Comparison of ENCODE assay signal across 29 mouse cellular contexts in genomic region chr7:109131565-109131964, GRCm38 (mm10). TPM values are rescaled to one million over a fixed set of nuclear protein-coding genes. Genes with fewer than 3 reads are reported as not detected.
DNase-seq lines count a peak whose midpoint lies in the region; ATAC-seq and TF ChIP-seq lines count a peak whose summit lies in the region.
"Had no signal": no experiment of that assay in that cellular context is flagged by ENCODE, and none has a peak within 500 bp of the region (broad histone marks: within the 10 kb centered on the region; RNA-seq: fewer than 3 reads in every experiment).

No protein-coding gene starts in this region.

- no peaks in the 10 kb centered on the region for H3K4me1 ChIP-seq in heart, embryonic 11.5 days (ENCODE audit: control insufficient read depth, insufficient read depth, low read length)
- no peaks in the 10 kb centered on the region for H3K4me1 ChIP-seq in midbrain, embryonic 11.5 days (ENCODE audit: control insufficient read depth, insufficient read depth, low read length)
- H3K4me1 ChIP-seq in midbrain, embryonic 13.5 days (replicated peaks): 0 out of 2 replicates have a peak, but pooled peaks cover 4% of the 10 kb centered on the region
- peaks cover 0 to 6% of the 10 kb centered on the region in 2 experiments; a peak in 2 of 4 replicates for H3K4me1 ChIP-seq in liver, embryonic 14.5 days (replicated peaks; ENCODE audit: control insufficient read depth in 2 of 2, insufficient read depth in 2 of 2, low read length in 1 of 2)
- H3K4me1 ChIP-seq: embryonic facial prominence, embryonic 12.5 days; heart, embryonic 15.5 days; limb, embryonic 12.5 days; lung, embryonic 15.5 days; midbrain, embryonic 15.5 days had no signal

- H3K36me3 ChIP-seq in heart, embryonic 11.5 days (ENCODE audit: control insufficient read depth, insufficient read depth, low read length): no peaks in the 10 kb centered on the region
- no peaks in the 10 kb centered on the region for H3K36me3 ChIP-seq in midbrain, embryonic 11.5 days (ENCODE audit: control insufficient read depth, insufficient read depth, low read length)
- H3K36me3 ChIP-seq in midbrain, embryonic 13.5 days: peaks cover 14% of the 10 kb centered on the region
- H3K36me3 ChIP-seq in liver, embryonic 14.5 days (replicated peaks; ENCODE audit: control insufficient read depth, insufficient read depth, low read depth): no peaks in the 10 kb centered on the region
- H3K36me3 ChIP-seq: embryonic facial prominence, embryonic 12.5 days; heart, embryonic 15.5 days; hindbrain, embryonic 13.5 days; limb, embryonic 12.5 days; liver, embryonic 13.5 days; lung, embryonic 15.5 days; midbrain, embryonic 15.5 days had no signal

- H3K4me3 ChIP-seq in heart, embryonic 11.5 days (ENCODE audit: low read depth, low read length): no peak overlapping the region
- H3K4me3 ChIP-seq in midbrain, embryonic 11.5 days (ENCODE audit: low read depth, low read length): no peak overlapping the region
- H3K4me3 ChIP-seq in midbrain, embryonic 13.5 days (replicated peaks): no peak overlapping the region
- no peak overlapping the region for H3K4me3 ChIP-seq in liver, embryonic 14.5 days (ENCODE audit: insufficient read depth in 1 of 2, low read depth in 2 of 2, low read length in 2 of 2)
- H3K4me3 ChIP-seq: embryonic facial prominence, embryonic 12.5 days; forebrain, embryonic 10.5 days; heart, embryonic 15.5 days; hindbrain, embryonic 13.5 days; layer of hippocampus, adult 2 months; left cerebral cortex, adult 2 months; limb, embryonic 12.5 days; liver, embryonic 13.5 days; lung, embryonic 15.5 days; midbrain, embryonic 15.5 days had no signal

- 56% methylated on average over 2 of the region's 2 CpGs for WGBS in heart, embryonic 11.5 days (ENCODE audit: insufficient replicate concordance)
- WGBS in midbrain, embryonic 11.5 days: 80% methylated on average over 2 of the region's 2 CpGs
- whole genome bisulfite sequencing in midbrain, embryonic 13.5 days: 75% methylated on average over 2 of the region's 2 CpGs
- WGBS in liver, embryonic 14.5 days (ENCODE audit: insufficient replicate concordance): 29% methylated on average over 2 of the region's 2 CpGs

- 0 out of 2 replicates have a peak, but pooled peaks have one; percentile 14 for ATAC-seq in heart, embryonic 11.5 days (replicated peaks; ENCODE audit: insufficient number of reproducible peaks, low FRiP score, low TSS enrichment)
- no peak for ATAC-seq in midbrain, embryonic 11.5 days (ENCODE audit: low FRiP score)
- ATAC-seq in midbrain, embryonic 13.5 days: no peak
- ATAC-seq in liver, embryonic 14.5 days (ENCODE audit: insufficient read depth): peak; percentile 37; the same call in 1 of the 2 replicates
- ATAC-seq: forebrain, embryonic 16.5 days; inflammation-experienced regulatory T-cells, adult 6 months; midbrain, embryonic 15.5 days; Patski had no signal

- no peak for TF ChIP-seq CTCF in liver, embryonic 14.5 days (IDR thresholded peaks at IDR 0.05; ENCODE audit: low read depth)

- DNase-seq in heart, postnatal 10 days: no peak
- peak; percentile 26 for DNase-seq in midbrain, embryonic 11.5 days (ENCODE audit: low spot score, missing footprints)
- peak; percentile 72 for DNase-seq in MN1 (ENCODE audit: low spot score)
- no peak for DNase-seq in liver, embryonic 14.5 days (ENCODE audit: low read depth in 3 of 3, low spot score in 3 of 3)
- no peak for DNase-seq in embryo, embryonic 10 days (ENCODE audit: low spot score)
- DNase-seq in adrenal gland, postnatal 4 days (ENCODE audit: low spot score in 2 of 2): no peak
- DNase-seq: adrenal gland, postnatal 25 days; B cell, adult 2 months; cerebellum, adult 18-20 months; embryo, embryonic 11 days; heart, postnatal 4 days; kidney, adult 11 months; kidney, postnatal 36 days; liver, embryonic 13.5 days had no signal

- no peak overlapping the region for H3K27ac ChIP-seq in heart, embryonic 11.5 days (ENCODE audit: low read depth, low read length)
- no peak overlapping the region for H3K27ac ChIP-seq in midbrain, embryonic 11.5 days (ENCODE audit: low read depth, low read length)
- no peak overlapping the region for H3K27ac ChIP-seq in midbrain, embryonic 13.5 days
- no peak overlapping the region for H3K27ac ChIP-seq in liver, embryonic 14.5 days
- H3K27ac ChIP-seq: embryonic facial prominence, embryonic 12.5 days; forebrain, embryonic 10.5 days; heart, embryonic 15.5 days; hindbrain, embryonic 13.5 days; layer of hippocampus, adult 2 months; left cerebral cortex, adult 2 months; limb, embryonic 12.5 days; liver, embryonic 13.5 days; lung, embryonic 15.5 days; midbrain, embryonic 15.5 days had no signal

- no peaks in the 10 kb centered on the region for H3K9me3 ChIP-seq in heart, embryonic 11.5 days (replicated peaks; ENCODE audit: control insufficient read depth, low read length)
- no peaks in the 10 kb centered on the region for H3K9me3 ChIP-seq in midbrain, embryonic 11.5 days (ENCODE audit: control insufficient read depth, low read length)
- H3K9me3 ChIP-seq in midbrain, embryonic 13.5 days: no peaks in the 10 kb centered on the region
- no peaks in the 10 kb centered on the region for H3K9me3 ChIP-seq in liver, embryonic 14.5 days (ENCODE audit: control insufficient read depth, low read length)
- H3K9me3 ChIP-seq: embryonic facial prominence, embryonic 12.5 days; forebrain, embryonic 10.5 days; heart, embryonic 15.5 days; hindbrain, embryonic 13.5 days; limb, embryonic 12.5 days; liver, embryonic 13.5 days; lung, embryonic 15.5 days; midbrain, embryonic 15.5 days had no signal

- intact Hi-C loops in heart, postnatal 10 days (cut with DNase I): no loop called here

- H3K27me3 ChIP-seq in heart, embryonic 11.5 days (ENCODE audit: control insufficient read depth, insufficient read depth, low read length): no peaks in the 10 kb centered on the region
- no peaks in the 10 kb centered on the region for H3K27me3 ChIP-seq in midbrain, embryonic 11.5 days (ENCODE audit: control insufficient read depth, insufficient read depth, low read length)
- no peaks in the 10 kb centered on the region for H3K27me3 ChIP-seq in midbrain, embryonic 13.5 days
- no peaks in the 10 kb centered on the region for H3K27me3 ChIP-seq in liver, embryonic 14.5 days (ENCODE audit: control insufficient read depth, insufficient read depth, low read length)
- H3K27me3 ChIP-seq: embryonic facial prominence, embryonic 12.5 days; heart, embryonic 15.5 days; hindbrain, embryonic 13.5 days; limb, embryonic 12.5 days; liver, embryonic 13.5 days; lung, embryonic 15.5 days; midbrain, embryonic 15.5 days; Patski had no signal

- H3K9ac ChIP-seq in heart, embryonic 11.5 days (ENCODE audit: low read depth, low read length): no peak overlapping the region
- H3K9ac ChIP-seq in midbrain, embryonic 11.5 days (ENCODE audit: low read length): no peak overlapping the region
- H3K9ac ChIP-seq in midbrain, embryonic 13.5 days (replicated peaks): no peak overlapping the region
- H3K9ac ChIP-seq in liver, embryonic 14.5 days (replicated peaks): no peak overlapping the region
- H3K9ac ChIP-seq: embryonic facial prominence, embryonic 12.5 days; heart, embryonic 15.5 days; hindbrain, embryonic 13.5 days; limb, embryonic 12.5 days; liver, embryonic 13.5 days; lung, embryonic 15.5 days; midbrain, embryonic 15.5 days had no signal

- TF ChIP-seq EP300 in liver, embryonic 14.5 days (IDR thresholded peaks at IDR 0.05; ENCODE audit: low read depth): no peak

- no peak overlapping the region for H3K4me2 ChIP-seq in heart, embryonic 11.5 days
- no peak overlapping the region for H3K4me2 ChIP-seq in midbrain, embryonic 11.5 days
- no peak overlapping the region for H3K4me2 ChIP-seq in midbrain, embryonic 13.5 days (replicated peaks)
- H3K4me2 ChIP-seq in liver, embryonic 14.5 days (ENCODE audit: low read depth): no peak overlapping the region
- H3K4me2 ChIP-seq: embryonic facial prominence, embryonic 12.5 days; heart, embryonic 15.5 days; hindbrain, embryonic 13.5 days; limb, embryonic 12.5 days; liver, embryonic 13.5 days; lung, embryonic 15.5 days; midbrain, embryonic 15.5 days had no signal

RNA-seq across cellular contexts. Expression of gene Lmo1, which starts 43.4 kb away (rescaled TPM):
- polyA plus RNA-seq in heart, embryonic 11.5 days (2014; fragmentation: Nextera tagmentation; extraction: Ambion mirVana): 1.7 and 2.1 TPM in 2 replicates
- 1 to 10 TPM; 2.0 to 2.8 TPM for total RNA-seq in heart, postnatal 10 days (2021)
- 117 and 124 TPM in 2 replicates for polyA plus RNA-seq in midbrain, embryonic 11.5 days (2014; fragmentation: Nextera tagmentation; extraction: Ambion mirVana)
- 95.3 and 121 TPM in 2 replicates for polyA plus RNA-seq in midbrain, embryonic 13.5 days (2015; fragmentation: Nextera tagmentation; extraction: Ambion mirVana)
- 0.71 and 0.78 TPM in 2 replicates for polyA plus RNA-seq in liver, embryonic 14.5 days (2012; rRNA removed)
- polyA plus RNA-seq in liver, embryonic 14.5 days (2014; fragmentation: Nextera tagmentation; extraction: Ambion mirVana): 0.75 and 0.96 TPM in 2 replicates
- 10 to 100 TPM; 10.0 to 11.1 TPM for total RNA-seq in adrenal gland, postnatal 4 days (2021)
- total RNA-seq: neutrophil, adult 5-6 weeks had no signal
- polyA plus RNA-seq: inflammation-experienced regulatory T-cells, adult 6 months had no signal

RNA-seq across cellular contexts. Expression of gene Ric3, which starts 48.4 kb away (rescaled TPM):
- polyA plus RNA-seq in heart, embryonic 11.5 days (2014; fragmentation: Nextera tagmentation; extraction: Ambion mirVana): 1.7 and 1.9 TPM in 2 replicates
- total RNA-seq in heart, postnatal 10 days (2021): under 1 TPM; 0.45 to 0.67 TPM
- 21.3 and 22.7 TPM in 2 replicates for polyA plus RNA-seq in midbrain, embryonic 11.5 days (2014; fragmentation: Nextera tagmentation; extraction: Ambion mirVana)
- 30.6 and 34.0 TPM in 2 replicates for polyA plus RNA-seq in midbrain, embryonic 13.5 days (2015; fragmentation: Nextera tagmentation; extraction: Ambion mirVana)
- 0.18 and 0.31 TPM in 2 replicates for polyA plus RNA-seq in liver, embryonic 14.5 days (2012; rRNA removed)
- 0.39 and 0.62 TPM in 2 replicates for polyA plus RNA-seq in liver, embryonic 14.5 days (2014; fragmentation: Nextera tagmentation; extraction: Ambion mirVana)
- 10 to 100 TPM; 24.6 to 28.1 TPM for total RNA-seq in adrenal gland, postnatal 4 days (2021)
- polyA plus RNA-seq: inflammation-experienced regulatory T-cells, adult 6 months had no signal

Comparison
In these comparisons a context has a peak if more than half of its experiments do, and no peak if none do; other contexts are left out.
1. ATAC-seq: peak in heart, embryonic 11.5 days (single experiment) and liver, embryonic 14.5 days (single experiment); none in midbrain, embryonic 11.5 days (single experiment) and midbrain, embryonic 13.5 days (single experiment).
2. DNase-seq: peak in midbrain, embryonic 11.5 days (single experiment) and MN1 (single experiment); none in heart, postnatal 10 days (0 of 2), liver, embryonic 14.5 days (0 of 3), embryo, embryonic 10 days (single experiment) and adrenal gland, postnatal 4 days (0 of 2).
3. RNA of gene Lmo1, which starts 43.4 kb away (polyA plus RNA-seq): 117 to 124 TPM in midbrain, embryonic 11.5 days and 95.3 to 121 TPM in midbrain, embryonic 13.5 days; 1.7 to 2.1 TPM in heart, embryonic 11.5 days and 0.71 to 0.96 TPM in liver, embryonic 14.5 days; every median in the first group is over 10 times any median in the second.